Mouse (Mus musculus): ENCODE data around the gene Tmem109. TPM values are rescaled to one million over a fixed set of nuclear protein-coding genes. Genes with fewer than 3 reads are reported as not detected.

Gene Tmem109
- polyA plus RNA-seq, 1 experiment from 2014 or later, result 20.0 TPM

GRCm38 (mm10) chr19:10914870-10915269 lies 33.1 kb upstream of the Tmem109 start:
- Histone ChIP-seq H3K4me2 (ENCODE audit: low read depth, low read length) (no peak overlapping the region), H3K4me3 (ENCODE audit: low read depth, low read length) (no peak overlapping the region), H3K27me3 (ENCODE audit: control insufficient read depth, insufficient read depth, low read depth, low read length) (no peaks in the 10 kb centered on the region), H3K36me3 (ENCODE audit: control insufficient read depth, insufficient read depth) (no peaks in the 10 kb centered on the region), H3K27ac (ENCODE audit: low read length) (no peak overlapping the region), H3K9ac (ENCODE audit: low read depth, low read length) (no peak overlapping the region), H3K9me3 (replicated peaks; ENCODE audit: control insufficient read depth, low read length) (no peaks in the 10 kb centered on the region), H3K4me1 (ENCODE audit: control insufficient read depth, low read depth, low read length) (no peaks in the 10 kb centered on the region)
- 15% methylated on average over 2 of the region's 2 CpGs for WGBS (ENCODE audit: insufficient replicate concordance)
- no peak for ATAC-seq (ENCODE audit: low read depth)

- Histone ChIP-seq H3K27me3 (ENCODE audit: control insufficient read depth, insufficient read depth, low read depth, low read length) (no peaks in the 10 kb centered on the region), H3K4me2 (ENCODE audit: low read depth, low read length) (no peak overlapping the region)
These were observed 32.5 kb upstream of the Tmem109 start for GRCm38 (mm10) chr19:10914291-10914690.

GRCm38 (mm10) chr19:10909087-10909721 lies 27.4 kb upstream of the Tmem109 start:
- Histone ChIP-seq H3K36me3 (ENCODE audit: control insufficient read depth, insufficient read depth) (peaks cover 10% of the 10 kb centered on the region), H3K4me3 (ENCODE audit: low read depth, low read length) (no peak overlapping the region), H3K9me3 (replicated peaks; ENCODE audit: control insufficient read depth, low read length) (no peaks in the 10 kb centered on the region), H3K4me1 (ENCODE audit: control insufficient read depth, low read depth, low read length) (no peaks in the 10 kb centered on the region; the same call in 1 of the 2 replicates), H3K4me2 (ENCODE audit: low read depth, low read length) (no peak overlapping the region), H3K27me3 (ENCODE audit: control insufficient read depth, insufficient read depth, low read depth, low read length) (no peaks in the 10 kb centered on the region), H3K27ac (ENCODE audit: low read length) (no peak overlapping the region), H3K9ac (ENCODE audit: low read depth, low read length) (no peak overlapping the region)
- no peak for ATAC-seq (ENCODE audit: low read depth)
- WGBS (ENCODE audit: insufficient replicate concordance), result 74% methylated on average over 6 of the region's 6 CpGs

More at GRCm38 (mm10) chr19:10914291-10914690, 32.5 kb upstream of the Tmem109 start:
- Histone ChIP-seq H3K9me3 (replicated peaks; ENCODE audit: control insufficient read depth, low read length) (no peaks in the 10 kb centered on the region), H3K9ac (ENCODE audit: low read depth, low read length) (no peak overlapping the region), H3K36me3 (ENCODE audit: control insufficient read depth, insufficient read depth) (no peaks in the 10 kb centered on the region), H3K4me1 (ENCODE audit: control insufficient read depth, low read depth, low read length) (no peaks in the 10 kb centered on the region), H3K4me3 (ENCODE audit: low read depth, low read length) (no peak overlapping the region), H3K27ac (ENCODE audit: low read length) (no peak overlapping the region)
- WGBS (ENCODE audit: insufficient replicate concordance), result 15% methylated on average over 7 of the region's 7 CpGs
- ATAC-seq (ENCODE audit: low read depth), result no peak

GRCm38 (mm10) chr19:10907891-10908290 lies 26.1 kb upstream of the Tmem109 start:
- H3K36me3 ChIP-seq (ENCODE audit: control insufficient read depth, insufficient read depth), result peaks cover 19% of the 10 kb centered on the region
- no peak overlapping the region for H3K27ac ChIP-seq (ENCODE audit: low read length)
- ATAC-seq (ENCODE audit: low read depth), result no peak; the same call in 1 of the 2 replicates

GRCm38 (mm10) chr19:10905728-10906000 lies 23.9 kb upstream of the Tmem109 start:
- Histone ChIP-seq H3K27ac (ENCODE audit: low read length) (no peak overlapping the region), H3K4me3 (ENCODE audit: low read depth, low read length) (no peak overlapping the region), H3K4me2 (ENCODE audit: low read depth, low read length) (no peak overlapping the region), H3K9me3 (replicated peaks; ENCODE audit: control insufficient read depth, low read length) (no peaks in the 10 kb centered on the region), H3K9ac (ENCODE audit: low read depth, low read length) (no peak overlapping the region), H3K4me1 (ENCODE audit: control insufficient read depth, low read depth, low read length) (no peaks in the 10 kb centered on the region; the same call in 1 of the 2 replicates), H3K36me3 (ENCODE audit: control insufficient read depth, insufficient read depth) (peaks cover 40% of the 10 kb centered on the region), H3K27me3 (ENCODE audit: control insufficient read depth, insufficient read depth, low read depth, low read length) (no peaks in the 10 kb centered on the region)
- no peak for ATAC-seq (ENCODE audit: low read depth)
- WGBS (ENCODE audit: insufficient replicate concordance), result 83% methylated on average over 5 of the region's 5 CpGs

More at GRCm38 (mm10) chr19:10907891-10908290, 26.1 kb upstream of the Tmem109 start:
- no peak overlapping the region for H3K9ac ChIP-seq (ENCODE audit: low read depth, low read length)
- no peaks in the 10 kb centered on the region; the same call in 1 of the 2 replicates for H3K4me1 ChIP-seq (ENCODE audit: control insufficient read depth, low read depth, low read length)
- no peak overlapping the region for H3K4me2 ChIP-seq (ENCODE audit: low read depth, low read length)
- H3K4me3 ChIP-seq (ENCODE audit: low read depth, low read length), result no peak overlapping the region
- H3K27me3 ChIP-seq (ENCODE audit: control insufficient read depth, insufficient read depth, low read depth, low read length), result no peaks in the 10 kb centered on the region
- H3K9me3 ChIP-seq (replicated peaks; ENCODE audit: control insufficient read depth, low read length), result no peaks in the 10 kb centered on the region
- WGBS (ENCODE audit: insufficient replicate concordance), result 47% methylated on average over 3 of the region's 3 CpGs

- Histone ChIP-seq H3K36me3 (ENCODE audit: control insufficient read depth, insufficient read depth) (peaks cover 45% of the 10 kb centered on the region), H3K9ac (ENCODE audit: low read depth, low read length) (no peak overlapping the region), H3K4me1 (ENCODE audit: control insufficient read depth, low read depth, low read length) (no peaks in the 10 kb centered on the region; the same call in 1 of the 2 replicates), H3K27ac (ENCODE audit: low read length) (no peak overlapping the region), H3K4me3 (ENCODE audit: low read depth, low read length) (no peak overlapping the region), H3K9me3 (replicated peaks; ENCODE audit: control insufficient read depth, low read length) (no peaks in the 10 kb centered on the region), H3K27me3 (ENCODE audit: control insufficient read depth, insufficient read depth, low read depth, low read length) (no peaks in the 10 kb centered on the region), H3K4me2 (ENCODE audit: low read depth, low read length) (no peak overlapping the region)
- ATAC-seq (ENCODE audit: low read depth), result peak; percentile 27; the same call in 1 of the 2 replicates
- WGBS (ENCODE audit: insufficient replicate concordance), result 71% methylated on average over 7 of the region's 7 CpGs
These were observed 23.3 kb upstream of the Tmem109 start for GRCm38 (mm10) chr19:10904927-10905727.

GRCm38 (mm10) chr19:10904512-10904911 lies 22.7 kb upstream of the Tmem109 start:
- Histone ChIP-seq H3K4me1 (ENCODE audit: control insufficient read depth, low read depth, low read length) (no peaks in the 10 kb centered on the region; the same call in 1 of the 2 replicates), H3K27ac (ENCODE audit: low read length) (no peak overlapping the region), H3K4me2 (ENCODE audit: low read depth, low read length) (no peak overlapping the region), H3K36me3 (ENCODE audit: control insufficient read depth, insufficient read depth) (peaks cover 51% of the 10 kb centered on the region), H3K27me3 (ENCODE audit: control insufficient read depth, insufficient read depth, low read depth, low read length) (no peaks in the 10 kb centered on the region), H3K9me3 (replicated peaks; ENCODE audit: control insufficient read depth, low read length) (no peaks in the 10 kb centered on the region), H3K9ac (ENCODE audit: low read depth, low read length) (no peak overlapping the region), H3K4me3 (ENCODE audit: low read depth, low read length) (no peak overlapping the region)
- 72% methylated on average over 5 of the region's 5 CpGs for WGBS (ENCODE audit: insufficient replicate concordance)
- ATAC-seq (ENCODE audit: low read depth), result no peak

GRCm38 (mm10) chr19:10901046-10901445 lies 19.2 kb upstream of the Tmem109 start:
- ATAC-seq (ENCODE audit: low read depth), result no peak
- peaks cover 52% of the 10 kb centered on the region for H3K36me3 ChIP-seq (ENCODE audit: control insufficient read depth, insufficient read depth)
- WGBS (ENCODE audit: insufficient replicate concordance), result 75% methylated on average over 5 of the region's 5 CpGs
- no peaks in the 10 kb centered on the region for H3K9me3 ChIP-seq (replicated peaks; ENCODE audit: control insufficient read depth, low read length)
- no peaks in the 10 kb centered on the region for H3K27me3 ChIP-seq (ENCODE audit: control insufficient read depth, insufficient read depth, low read depth, low read length)
- H3K4me2 ChIP-seq (ENCODE audit: low read depth, low read length), result no peak overlapping the region
- H3K4me3 ChIP-seq (ENCODE audit: low read depth, low read length), result no peak overlapping the region
- peaks cover 10% of the 10 kb centered on the region for H3K4me1 ChIP-seq (ENCODE audit: control insufficient read depth, low read depth, low read length)
- H3K27ac ChIP-seq (ENCODE audit: low read length), result no peak overlapping the region
- H3K9ac ChIP-seq (ENCODE audit: low read depth, low read length), result no peak overlapping the region

GRCm38 (mm10) chr19:10900315-10900714 lies 18.5 kb upstream of the Tmem109 start:
- H3K4me3 ChIP-seq (ENCODE audit: low read depth, low read length), result no peak overlapping the region
- ATAC-seq (ENCODE audit: low read depth), result no peak
- no peak overlapping the region for H3K9ac ChIP-seq (ENCODE audit: low read depth, low read length)
- H3K4me1 ChIP-seq (ENCODE audit: control insufficient read depth, low read depth, low read length), result peaks cover 10% of the 10 kb centered on the region
- peaks cover 48% of the 10 kb centered on the region for H3K36me3 ChIP-seq (ENCODE audit: control insufficient read depth, insufficient read depth)
- H3K9me3 ChIP-seq (replicated peaks; ENCODE audit: control insufficient read depth, low read length), result no peaks in the 10 kb centered on the region
- no peak overlapping the region for H3K27ac ChIP-seq (ENCODE audit: low read length)
- 79% methylated on average over 6 of the region's 6 CpGs for WGBS (ENCODE audit: insufficient replicate concordance)
- H3K4me2 ChIP-seq (ENCODE audit: low read depth, low read length), result no peak overlapping the region
- no peaks in the 10 kb centered on the region for H3K27me3 ChIP-seq (ENCODE audit: control insufficient read depth, insufficient read depth, low read depth, low read length)
